ENCODE assay signal across 20 mouse cellular contexts in the genomic region with DNA sequence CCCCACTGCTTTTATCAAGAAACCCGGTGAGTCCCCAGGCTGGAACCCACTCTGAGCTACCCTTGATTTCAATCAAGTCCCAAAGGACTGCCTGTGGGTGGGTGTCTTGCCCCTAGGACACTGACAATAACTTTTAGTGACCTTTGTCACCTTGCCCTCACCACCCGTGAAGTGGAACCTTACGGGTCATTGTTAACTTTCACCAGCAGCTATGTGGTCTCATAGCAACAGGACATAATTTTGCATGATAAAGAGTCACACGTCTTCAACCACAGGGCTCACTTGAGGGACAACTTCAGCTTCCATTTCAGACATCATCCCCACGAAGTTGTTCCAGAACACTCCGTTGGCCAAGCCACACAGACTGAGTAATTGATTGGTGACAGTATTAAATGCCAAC. TPM values are rescaled to one million over a fixed set of nuclear protein-coding genes. Genes with fewer than 3 reads are reported as not detected.
"Had no signal": no experiment of that assay in that cellular context is flagged by ENCODE, and none has a peak within 500 bp of the region (broad histone marks: within the 10 kb centered on the region; RNA-seq: fewer than 3 reads in every experiment).

No protein-coding gene starts in this region.

- ATAC-seq: liver, postnatal 0 days; lung, postnatal 0 days; midbrain, embryonic 15.5 days had no signal

- H3K4me3 ChIP-seq: lung, embryonic 15.5 days; megakaryocyte, embryonic 14.5 days; midbrain, embryonic 12.5 days; midbrain, embryonic 15.5 days; neural tube, embryonic 13.5 days; neural tube, embryonic 15.5 days had no signal

- H3K4me2 ChIP-seq: lung, embryonic 15.5 days; midbrain, embryonic 12.5 days; midbrain, embryonic 15.5 days; neural tube, embryonic 13.5 days; neural tube, embryonic 15.5 days had no signal

- DNase-seq: liver, postnatal 0 days; lung, adult 2 months; lung, postnatal 14 days; lung, postnatal 36 days; retina, postnatal 1 day; right cerebral cortex, adult 18-20 months; right cerebral cortex, postnatal 25 days; right cerebral cortex, postnatal 4 days; spleen, adult 18-20 months; thymus, adult 18-20 months; thymus, postnatal 14 days; thymus, postnatal 36 days had no signal

- H3K36me3 ChIP-seq: lung, embryonic 15.5 days; midbrain, embryonic 12.5 days; midbrain, embryonic 15.5 days; neural tube, embryonic 13.5 days; neural tube, embryonic 15.5 days had no signal

- H3K27me3 ChIP-seq: midbrain, embryonic 15.5 days had no signal

- H3K9ac ChIP-seq: liver, postnatal 0 days; lung, embryonic 15.5 days; midbrain, embryonic 12.5 days; midbrain, embryonic 15.5 days; neural tube, embryonic 13.5 days; neural tube, embryonic 15.5 days had no signal

- H3K27ac ChIP-seq: lung, embryonic 15.5 days; macrophage; midbrain, embryonic 12.5 days; midbrain, embryonic 15.5 days; neural tube, embryonic 13.5 days; neural tube, embryonic 15.5 days had no signal

RNA-seq across cellular contexts. Expression of gene Lgi2, which starts 4.5 kb away (rescaled TPM):
- polyA plus RNA-seq: macrophage had no signal
